Mouse (Mus musculus) MEL (cell line): Measurements from ENCODE around the gene Mag.

ENCODE experiments used
- JUND ChIP-seq: IDR thresholded peaks from 2 replicates; pipeline ENCODE4 v1.6.1; 2011; ENCODE audit warnings: low read depth, mild to moderate bottlenecking, improper control_type of control experiment, low read length
- KAT2A ChIP-seq: conservative IDR thresholded peaks from 2 replicates; pipeline ENCODE4 v1.6.1; 2012; ENCODE audit warnings: low read depth, low read length, improper control_type of control experiment, inconsistent platforms
- POLR2A ChIP-seq, 2 experiments: IDR thresholded peaks; 2 replicates each; pipeline ENCODE4 v1.6.1; 2011 to 2012; ENCODE audit warnings: low read length in 2 of 2, mild to moderate bottlenecking in 2 of 2, control low read depth in 1 of 2, improper control_type of control experiment in 1 of 2, low read depth in 1 of 2, moderate library complexity in 1 of 2; ENCODE audit not compliant: control insufficient read depth in 1 of 2, insufficient read depth in 1 of 2, poor library complexity in 1 of 2
- UBTF ChIP-seq: IDR thresholded peaks from 2 replicates; pipeline ENCODE4 v1.6.1; 2012; ENCODE audit warnings: low read depth, mild to moderate bottlenecking, inconsistent platforms, low read length, improper control_type of control experiment, moderate library complexity, borderline replicate concordance; ENCODE audit not compliant: insufficient read depth
- ZMIZ1 ChIP-seq: IDR thresholded peaks from 2 replicates; pipeline ENCODE4 v1.6.1; 2012; ENCODE audit warnings: low read depth, mild to moderate bottlenecking, inconsistent platforms, low read length, improper control_type of control experiment, moderate library complexity

GRCm38 (mm10) chr7:30957367-30957783 is 42.7 kb upstream of the Mag start:
- TF ChIP-seq JUND (no peak), POLR2A (IDR thresholded peaks at IDR 0.05; ENCODE audit: control insufficient read depth in 1 of 2, insufficient read depth in 1 of 2, low read depth in 1 of 2, low read length in 2 of 2, poor library complexity in 1 of 2) (peak; percentile 64 to 81; a peak in 3 of 4 replicates), KAT2A (no peak), UBTF (no peak), ZMIZ1 (no peak)
